Mouse (Mus musculus) forebrain, embryonic 14.5 days (tissue): ENCODE measurements at regions not wholly inside any gene's neighbourhood (a gene's known extent, or its start where the extent isn't known, plus 50 kb on each side); places are given as distances from the start of the nearest gene placed in this dataset.
A peak's percentile ranks its signal among the peaks of the same experiment; 100 is the strongest.

ENCODE experiments used
- ATAC-seq: fragments of 200-750 bp; cut with Nextera tagmentation; 2 replicates; pipeline ENCODE4 v1.8.0; 2017; ENCODE audit warnings: mild to moderate bottlenecking, moderate library complexity
- DNase-seq: peaks from one replicate; pipeline ENCODE4 v3.0.0-alpha.2; 2015; ENCODE audit warnings: low spot score
- H3K27ac ChIP-seq: fragments of 300-500 bp; sonication (generic); 2 replicates; pipeline ENCODE4 v1.5.1; 2014; ENCODE audit warnings: low read depth, mild to moderate bottlenecking, control low read depth, low read length, moderate library complexity
- H3K27me3 ChIP-seq: fragments of 300-500 bp; sonication (generic); replicated peaks from 2 replicates; pipeline ENCODE4 v1.6.1; 2014; ENCODE audit warnings: low read length, control low read depth, mixed read lengths; ENCODE audit not compliant: control insufficient read depth, insufficient read depth
- H3K36me3 ChIP-seq: fragments of 300-500 bp; sonication (generic); 2 replicates; pipeline ENCODE4 v1.6.1; 2014; ENCODE audit warnings: low read length, control low read depth; ENCODE audit not compliant: control insufficient read depth, insufficient read depth
- H3K4me1 ChIP-seq: fragments of 300-500 bp; sonication (generic); 2 replicates; pipeline ENCODE4 v1.6.1; 2014; ENCODE audit warnings: antibody characterized with exemption, low read length, control low read depth; ENCODE audit not compliant: control insufficient read depth, insufficient read depth
- H3K4me2 ChIP-seq: fragments of 300-500 bp; sonication (generic); 2 replicates; pipeline ENCODE4 v1.6.1; 2014; ENCODE audit warnings: mild to moderate bottlenecking, control low read depth, low read length
- H3K4me3 ChIP-seq: fragments of 300-500 bp; sonication (generic); 2 replicates; pipeline ENCODE4 v1.5.1; 2014; ENCODE audit warnings: low read depth, low read length, control low read depth
- H3K9ac ChIP-seq: fragments of 300-500 bp; sonication (generic); 2 replicates; pipeline ENCODE4 v1.6.1; 2014; ENCODE audit warnings: mild to moderate bottlenecking, low read length, control low read depth, moderate library complexity
- H3K9me3 ChIP-seq: fragments of 300-500 bp; sonication (generic); replicated peaks from 2 replicates; pipeline ENCODE4 v1.6.1; 2016; ENCODE audit warnings: low read length, control low read depth, mixed read lengths; ENCODE audit not compliant: control insufficient read depth
- WGBS: fragments of 180-500 bp; shearing (Covaris S2); extraction: QIAGEN DNeasy Blood & Tissue Kit; methylation state at CpG from one replicate; pipeline ENCODE4 v1.1.7; 2014; 5-methylcytosine and 5-hydroxymethylcytosine counted together

DNA sequence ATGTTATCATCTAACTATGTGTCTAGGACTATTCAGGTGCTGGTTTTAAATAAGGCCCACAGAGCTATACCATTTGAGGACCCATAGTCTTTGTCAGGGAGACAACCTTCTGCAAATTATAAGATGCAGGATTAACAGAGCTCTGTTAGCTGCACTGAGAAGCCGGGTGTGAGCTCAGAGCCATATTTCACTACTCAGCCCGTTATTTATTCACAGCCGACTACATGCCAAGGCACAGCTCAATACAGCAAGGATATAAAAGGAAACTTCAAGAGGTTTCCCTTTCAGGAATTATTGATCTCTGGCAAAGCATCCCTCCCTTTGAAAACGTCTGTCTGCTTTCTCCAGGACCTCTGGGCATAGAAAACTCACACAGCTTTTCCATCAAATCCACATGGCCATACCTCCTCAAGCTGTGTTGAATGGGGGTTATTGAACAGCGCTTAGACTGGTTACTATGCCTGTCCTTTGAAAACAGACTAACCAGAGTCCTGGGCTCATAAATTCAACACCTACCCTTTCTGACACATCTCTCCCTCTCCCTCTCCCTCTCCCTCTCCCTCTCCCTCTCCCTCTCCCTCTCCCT lies 78.7 kb upstream of the Basp1 start:
- H3K4me3 ChIP-seq = no peak overlapping the region
- H3K9ac ChIP-seq = no peak overlapping the region
- no peaks in the 10 kb centered on the region for H3K4me1 ChIP-seq
- H3K27me3 ChIP-seq = peaks cover 53% of the 10 kb centered on the region
- H3K36me3 ChIP-seq = no peaks in the 10 kb centered on the region
- WGBS = 53% methylated on average over 5 of the region's 5 CpGs
- DNase-seq (peak; percentile 49), ATAC-seq (peak; percentile 61; the same call in 1 of the 2 replicates)
- H3K27ac ChIP-seq = no peak overlapping the region
- no peaks in the 10 kb centered on the region for H3K9me3 ChIP-seq
- H3K4me2 ChIP-seq = no peak overlapping the region

DNA sequence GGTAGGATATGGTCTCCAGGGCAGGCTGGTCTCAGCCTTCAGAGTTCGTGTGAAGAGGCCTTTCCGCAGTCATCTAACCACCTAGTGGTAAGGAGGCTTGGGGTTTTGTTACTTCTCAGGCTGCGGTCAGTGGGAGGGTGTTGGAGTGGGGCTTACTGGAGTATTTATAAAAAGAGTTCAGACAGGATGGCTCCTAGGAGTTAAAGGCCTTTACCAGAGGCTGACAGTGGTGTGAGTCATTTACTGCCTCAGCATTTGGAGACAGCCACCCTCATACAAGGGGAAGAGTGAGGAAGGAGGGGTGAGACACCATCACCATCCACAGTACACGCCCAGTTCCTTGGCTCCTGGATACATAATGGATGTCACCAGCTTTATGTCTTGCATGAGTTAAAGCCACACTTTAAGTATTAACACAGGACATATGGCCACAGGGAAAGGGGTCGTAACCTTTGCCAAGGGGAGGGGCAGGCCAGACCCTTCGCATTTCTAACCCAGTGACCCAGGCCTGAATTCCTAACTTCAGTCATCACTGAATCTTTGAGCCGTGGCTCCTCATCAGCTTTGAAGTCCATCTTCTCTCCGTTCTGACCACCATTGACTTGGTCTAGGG lies 81.2 kb upstream of the Basp1 start:
- ATAC-seq (no peak), DNase-seq (no peak)
- no peak overlapping the region for H3K27ac ChIP-seq
- H3K4me1 ChIP-seq = peaks cover 8% of the 10 kb centered on the region
- H3K36me3 ChIP-seq = no peaks in the 10 kb centered on the region
- H3K4me2 ChIP-seq = no peak overlapping the region
- H3K9ac ChIP-seq = no peak overlapping the region
- peaks cover 64% of the 10 kb centered on the region for H3K27me3 ChIP-seq
- H3K9me3 ChIP-seq = no peaks in the 10 kb centered on the region
- WGBS = 82% methylated on average over 8 of the region's 8 CpGs
- no peak overlapping the region for H3K4me3 ChIP-seq

DNA sequence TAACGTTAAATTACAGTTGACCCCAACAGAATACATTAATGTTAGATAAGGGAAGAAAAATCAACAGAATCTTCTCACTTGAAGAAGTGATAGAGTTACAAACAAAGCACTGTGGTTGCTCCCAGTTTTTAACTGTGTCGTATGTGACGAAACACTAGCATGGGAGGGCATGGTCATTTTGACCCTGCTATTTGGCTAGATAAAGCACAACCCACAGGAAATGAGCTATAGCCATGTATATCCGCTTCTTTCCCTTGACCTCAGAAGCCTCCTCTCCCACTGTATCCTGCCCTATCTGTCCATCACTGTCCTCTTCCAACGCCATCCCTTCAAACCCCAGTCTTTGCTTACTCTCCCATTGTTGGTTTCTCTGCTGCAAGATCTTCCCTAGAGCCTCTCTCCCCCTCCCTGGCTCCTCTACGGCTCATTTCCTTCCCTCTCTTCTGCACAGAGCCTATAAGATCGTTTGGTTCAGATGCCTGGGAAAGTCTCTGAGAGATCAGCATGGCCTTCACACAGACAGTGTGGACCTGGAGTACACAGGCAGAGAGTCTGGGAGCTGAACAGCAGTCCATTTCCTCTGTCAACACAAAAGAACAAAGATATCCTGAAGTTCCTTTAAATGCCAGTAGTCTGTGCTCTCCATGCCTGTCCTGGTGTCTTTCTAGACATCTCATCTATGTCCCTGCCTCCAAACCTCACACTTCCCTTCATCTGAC lies 82.5 kb upstream of the Basp1 start:
- DNase-seq (no peak), ATAC-seq (no peak)
- Histone ChIP-seq H3K4me2 (no peak overlapping the region), H3K27ac (no peak overlapping the region), H3K4me3 (no peak overlapping the region), H3K27me3 (peaks cover 66% of the 10 kb centered on the region), H3K9me3 (no peaks in the 10 kb centered on the region), H3K9ac (no peak overlapping the region), H3K4me1 (peaks cover 8% of the 10 kb centered on the region), H3K36me3 (no peaks in the 10 kb centered on the region)
- WGBS = 73% methylated on average over 7 of the region's 7 CpGs

DNA sequence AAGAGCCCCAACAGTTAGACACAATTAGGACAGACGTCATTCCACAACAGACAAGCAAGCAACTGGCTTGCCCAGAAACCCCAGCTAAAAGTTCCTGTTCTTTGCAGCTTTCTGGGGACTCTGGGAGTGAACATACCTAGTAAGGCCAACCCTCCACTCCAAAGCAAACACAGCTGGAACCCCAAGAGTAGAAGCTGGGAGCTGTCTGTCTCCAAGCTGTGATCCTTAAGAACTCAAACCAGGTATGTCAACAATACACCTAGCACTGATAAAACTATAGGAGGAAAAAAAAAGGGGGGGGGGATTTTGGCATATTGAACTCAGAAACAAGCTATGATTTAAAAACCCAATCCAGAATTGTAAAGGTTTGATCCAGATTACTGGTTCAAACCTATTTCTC lies 84.2 kb upstream of the Basp1 start:
- no peak overlapping the region for H3K27ac ChIP-seq

DNA sequence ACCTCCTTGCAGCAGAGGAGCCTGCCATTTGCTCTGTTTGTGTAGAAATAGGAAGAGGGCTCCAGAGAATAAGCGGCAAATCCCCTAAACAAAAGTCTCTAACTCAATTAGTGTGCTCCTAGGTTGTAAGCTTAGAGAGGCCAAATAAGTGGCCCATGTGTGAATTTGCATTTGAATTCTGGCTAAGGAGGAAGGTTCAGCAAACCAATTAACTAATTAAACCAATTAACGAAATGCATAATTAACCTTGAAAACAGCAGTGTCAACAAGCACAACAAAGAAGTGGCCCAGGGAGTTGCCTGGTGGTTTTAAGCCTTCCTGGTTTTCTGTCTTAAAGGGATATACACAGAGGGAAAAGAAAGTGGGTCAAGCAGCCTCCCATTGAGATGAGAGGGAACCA lies 84.9 kb upstream of the Basp1 start:
- Histone ChIP-seq H3K4me3 (no peak overlapping the region), H3K36me3 (no peaks in the 10 kb centered on the region), H3K27ac (no peak overlapping the region), H3K9me3 (no peaks in the 10 kb centered on the region), H3K9ac (no peak overlapping the region), H3K4me2 (no peak overlapping the region), H3K27me3 (peaks cover 66% of the 10 kb centered on the region), H3K4me1 (peaks cover 8% of the 10 kb centered on the region)
- WGBS = 3% methylated on average over 2 of the region's 2 CpGs
- peak; percentile 89 for DNase-seq
- peak; percentile 93 for ATAC-seq

More for the DNA sequence above, 84.2 kb upstream of the Basp1 start:
- no peak for ATAC-seq
- Histone ChIP-seq H3K9ac (no peak overlapping the region), H3K9me3 (no peaks in the 10 kb centered on the region), H3K4me3 (no peak overlapping the region), H3K4me2 (no peak overlapping the region), H3K4me1 (peaks cover 8% of the 10 kb centered on the region), H3K36me3 (no peaks in the 10 kb centered on the region), H3K27me3 (peaks cover 65% of the 10 kb centered on the region)
- no peak for DNase-seq
- WGBS = 19% methylated on average over 1 of the region's 1 CpGs

DNA sequence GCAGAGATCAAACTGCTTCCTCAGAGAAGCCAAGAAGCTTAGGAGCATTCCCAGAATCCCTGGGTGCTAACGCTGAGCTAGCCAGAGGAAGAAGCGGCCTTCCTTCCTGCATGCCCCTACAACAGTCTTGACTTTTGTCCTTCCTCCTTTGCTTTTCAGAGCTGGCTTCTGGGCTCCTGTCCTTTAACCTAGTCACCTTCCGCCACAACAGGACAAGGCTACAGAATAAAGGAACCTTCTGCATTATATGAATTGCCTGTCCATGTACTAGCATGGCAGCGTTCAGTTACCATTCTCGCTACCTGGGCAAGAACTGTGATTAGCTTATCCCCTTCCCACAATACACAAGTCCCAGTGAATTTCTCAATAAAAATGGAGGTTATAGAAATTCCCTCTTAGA lies 88.9 kb upstream of the Basp1 start:
- WGBS = 83% methylated on average over 5 of the region's 5 CpGs
- peaks cover 56% of the 10 kb centered on the region for H3K27me3 ChIP-seq
- H3K9ac ChIP-seq = no peak overlapping the region

DNA sequence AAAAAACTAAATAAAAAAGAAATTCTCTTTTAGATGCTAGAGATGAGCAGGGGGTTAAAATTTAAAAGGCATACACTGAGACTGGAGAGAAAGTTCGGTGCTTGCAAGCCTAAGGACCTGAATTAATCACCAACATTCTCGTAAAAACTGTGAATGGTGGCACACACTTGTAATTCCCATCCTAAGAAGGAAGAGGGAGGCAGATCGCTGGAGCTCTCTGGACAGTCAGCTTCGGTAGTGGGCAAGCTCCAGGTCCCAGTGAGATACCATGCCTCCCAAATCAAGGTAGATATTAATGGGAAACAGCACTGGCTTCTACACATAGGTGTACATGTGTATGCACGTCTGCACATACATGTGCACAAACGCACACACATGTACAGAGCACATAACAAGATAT lies 89.5 kb upstream of the Basp1 start:
- ATAC-seq = no peak
- no peak for DNase-seq
- Histone ChIP-seq H3K4me3 (no peak overlapping the region), H3K27ac (no peak overlapping the region), H3K9ac (no peak overlapping the region), H3K27me3 (peaks cover 61% of the 10 kb centered on the region), H3K9me3 (no peaks in the 10 kb centered on the region), H3K4me2 (no peak overlapping the region), H3K4me1 (peaks cover 8% of the 10 kb centered on the region), H3K36me3 (no peaks in the 10 kb centered on the region)
- WGBS = 57% methylated on average over 6 of the region's 6 CpGs

More for the DNA sequence above, 88.9 kb upstream of the Basp1 start:
- no peaks in the 10 kb centered on the region for H3K9me3 ChIP-seq
- no peak for DNase-seq
- H3K4me1 ChIP-seq = peaks cover 8% of the 10 kb centered on the region
- no peak overlapping the region for H3K4me2 ChIP-seq
- no peak for ATAC-seq
- no peaks in the 10 kb centered on the region for H3K36me3 ChIP-seq
- H3K27ac ChIP-seq = no peak overlapping the region
- H3K4me3 ChIP-seq = no peak overlapping the region

DNA sequence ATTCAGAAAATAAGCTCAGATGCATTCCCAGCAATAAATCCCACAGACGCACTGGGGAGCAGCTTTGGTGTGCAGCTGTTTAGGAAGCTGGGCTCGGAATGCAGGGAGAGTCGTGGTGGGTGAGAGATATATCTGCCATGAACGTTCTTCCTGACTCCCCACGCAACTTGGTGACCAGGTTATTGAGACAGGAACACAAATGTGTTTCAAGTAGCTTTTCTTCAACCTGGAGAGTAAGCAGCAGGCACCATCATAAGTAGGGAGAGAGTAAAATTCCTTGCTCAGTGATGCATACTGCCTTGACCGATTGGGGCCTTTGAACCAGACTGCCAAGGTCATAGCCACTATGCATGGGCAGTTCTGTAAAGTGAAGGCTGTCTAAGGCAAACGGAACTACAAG lies 95.6 kb upstream of the Basp1 start:
- no peaks in the 10 kb centered on the region for H3K9me3 ChIP-seq
- WGBS = 64% methylated on average over 7 of the region's 7 CpGs
- peaks cover 31% of the 10 kb centered on the region for H3K27me3 ChIP-seq
- H3K9ac ChIP-seq = no peak overlapping the region
- DNase-seq = no peak
- H3K4me2 ChIP-seq = no peak overlapping the region
- H3K36me3 ChIP-seq = no peaks in the 10 kb centered on the region
- no peaks in the 10 kb centered on the region for H3K4me1 ChIP-seq
- ATAC-seq = no peak
- H3K4me3 ChIP-seq = no peak overlapping the region
- no peak overlapping the region for H3K27ac ChIP-seq

DNA sequence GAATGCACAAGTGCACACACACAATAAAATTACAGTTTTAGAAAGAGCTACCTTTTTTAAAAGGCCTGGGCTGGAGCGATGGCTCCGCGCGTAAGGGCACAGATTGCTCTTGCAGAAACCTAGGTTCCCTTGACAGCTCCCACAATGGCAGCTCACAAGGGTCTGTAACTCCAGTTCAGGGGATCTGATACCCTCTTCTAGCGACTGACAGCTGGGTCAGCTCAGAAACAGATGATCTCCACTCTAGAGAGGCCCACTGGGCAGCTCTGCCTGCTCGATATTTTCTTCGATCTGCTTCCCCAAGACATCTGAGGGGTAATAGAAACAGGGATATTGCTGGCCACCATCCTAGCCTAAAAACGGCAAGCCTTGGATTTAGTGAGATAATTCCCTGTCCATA lies 96.0 kb upstream of the Basp1 start:
- Histone ChIP-seq H3K27me3 (peaks cover 27% of the 10 kb centered on the region; the same call in 1 of the 2 replicates), H3K27ac (no peak overlapping the region), H3K9ac (no peak overlapping the region), H3K4me1 (no peaks in the 10 kb centered on the region), H3K36me3 (no peaks in the 10 kb centered on the region), H3K4me2 (no peak overlapping the region), H3K4me3 (no peak overlapping the region), H3K9me3 (no peaks in the 10 kb centered on the region)
- DNase-seq = no peak
- no peak for ATAC-seq
- WGBS = 81% methylated on average over 8 of the region's 8 CpGs
